Mouse (Mus musculus) midbrain, embryonic 16.5 days (tissue): ENCODE measurements around the gene Lat. TPM values are rescaled to one million over a fixed set of nuclear protein-coding genes. Genes with fewer than 3 reads are reported as not detected.
"Not testable (repeated sequence)": the region's sequence is repeated elsewhere in the genome, so short reads cannot be mapped to it uniquely, and the experiment has no call there.

Source experiments
- ATAC-seq: fragments of 200-750 bp; cut with Nextera tagmentation; 2 replicates; pipeline ENCODE4 v1.8.0; 2017; ENCODE audit warnings: moderate TSS enrichment
- H3K27ac ChIP-seq: fragments of 300-500 bp; sonication (generic); 2 replicates; pipeline ENCODE4 v1.5.1; 2014; ENCODE audit warnings: mild to moderate bottlenecking, low read length, mixed read lengths
- H3K27me3 ChIP-seq: fragments of 300-500 bp; sonication (generic); 2 replicates; pipeline ENCODE4 v1.6.1; 2014; ENCODE audit warnings: low read depth, low read length, mixed read lengths; ENCODE audit not compliant: control insufficient read depth, insufficient read depth
- H3K36me3 ChIP-seq: fragments of 300-500 bp; sonication (generic); 2 replicates; pipeline ENCODE4 v1.6.1; 2014; ENCODE audit warnings: mild to moderate bottlenecking, low read length, moderate library complexity, mixed read lengths; ENCODE audit not compliant: control insufficient read depth, insufficient read depth
- H3K4me1 ChIP-seq: fragments of 300-500 bp; sonication (generic); 2 replicates; pipeline ENCODE4 v1.6.1; 2014; ENCODE audit warnings: mild to moderate bottlenecking, low read length, mixed read lengths; ENCODE audit not compliant: control insufficient read depth, insufficient read depth
- H3K4me2 ChIP-seq: fragments of 300-500 bp; sonication (generic); 2 replicates; pipeline ENCODE4 v1.6.1; 2014; ENCODE audit warnings: mild to moderate bottlenecking, low read length, mixed read lengths
- H3K4me3 ChIP-seq: fragments of 300-500 bp; sonication (generic); 2 replicates; pipeline ENCODE4 v1.5.1; 2014; ENCODE audit warnings: low read depth, mild to moderate bottlenecking, low read length, moderate library complexity, mixed read lengths
- H3K9ac ChIP-seq: fragments of 300-500 bp; sonication (generic); 2 replicates; pipeline ENCODE4 v1.6.1; 2014; ENCODE audit warnings: low read depth, low read length, mixed read lengths
- H3K9me3 ChIP-seq: fragments of 300-500 bp; sonication (generic); replicated peaks from 2 replicates; pipeline ENCODE4 v1.6.1; 2014; ENCODE audit warnings: mild to moderate bottlenecking, low read length, mixed read lengths; ENCODE audit not compliant: control insufficient read depth, poor library complexity, severe bottlenecking
- WGBS: fragments of 180-500 bp; shearing (Covaris S2); extraction: QIAGEN DNeasy Blood & Tissue Kit; methylation state at CpG from one replicate; pipeline ENCODE4 v1.1.7; 2014; 5-methylcytosine and 5-hydroxymethylcytosine counted together
- polyA plus RNA-seq: library from polyadenylated mRNA; unstranded; fragments of >200 nt; fragmentation: Nextera tagmentation; extraction: Ambion mirVana; gene quantifications from 2 replicates; pipeline ENCODE4 v1.2.1, GENCODE M21; 2015

The Lat gene
- 0.87 and 1.3 TPM in 2 replicates for polyA plus RNA-seq

DNA sequence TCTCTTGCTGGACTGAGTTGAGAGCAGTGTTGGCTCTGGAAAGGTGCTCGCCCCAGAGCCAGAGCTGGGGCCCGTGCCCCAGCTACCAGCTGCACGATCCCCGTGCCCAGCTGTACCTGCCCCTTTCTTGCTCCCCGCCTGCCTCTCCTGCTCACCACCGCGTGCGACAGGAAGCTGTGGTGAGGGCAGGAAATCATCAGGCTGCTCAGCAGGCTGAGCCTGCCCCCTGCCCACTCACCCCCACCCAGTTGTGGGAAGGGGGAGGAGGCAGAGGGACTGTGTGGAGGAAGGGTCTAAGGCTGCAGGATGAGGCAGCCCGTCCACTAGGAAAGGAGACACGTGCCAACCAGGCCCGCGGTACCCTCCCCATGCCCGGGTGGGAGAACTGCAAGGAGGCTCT is at the start of gene Lat:
Gene Lat (minus strand): TSS at position 178 of the 400 bp plus-strand sequence.
- no peak within 1 kb of the TSS for H3K4me2 ChIP-seq
- 82% methylated on average over 13 of the region's 13 CpGs for WGBS
- no peak within 1 kb of the TSS for H3K4me3 ChIP-seq
- no peaks in the 10 kb centered on the region for H3K27me3 ChIP-seq
- H3K4me1 ChIP-seq = no peaks in the 10 kb centered on the region
- H3K9me3 ChIP-seq = no peaks in the 10 kb centered on the region
- H3K36me3 ChIP-seq = peaks cover 35% of the 10 kb centered on the region
- ATAC-seq = no peak
- H3K9ac ChIP-seq = no peak within 1 kb of the TSS
- no peak within 1 kb of the TSS for H3K27ac ChIP-seq

GRCm38 (mm10) chr7:126418496-126418895 is 49.1 kb upstream of the Lat start:
- Histone ChIP-seq H3K27ac (no peak overlapping the region), H3K9ac (no peak overlapping the region), H3K4me3 (no peak overlapping the region), H3K4me2 (no peak overlapping the region), H3K4me1 (no peaks in the 10 kb centered on the region), H3K27me3 (0 out of 2 replicates have a peak, but pooled peaks cover 2% of the 10 kb centered on the region), H3K9me3 (no peaks in the 10 kb centered on the region), H3K36me3 (no peaks in the 10 kb centered on the region)
- WGBS = 69% methylated on average over 3 of the region's 3 CpGs
- no peak for ATAC-seq

DNA sequence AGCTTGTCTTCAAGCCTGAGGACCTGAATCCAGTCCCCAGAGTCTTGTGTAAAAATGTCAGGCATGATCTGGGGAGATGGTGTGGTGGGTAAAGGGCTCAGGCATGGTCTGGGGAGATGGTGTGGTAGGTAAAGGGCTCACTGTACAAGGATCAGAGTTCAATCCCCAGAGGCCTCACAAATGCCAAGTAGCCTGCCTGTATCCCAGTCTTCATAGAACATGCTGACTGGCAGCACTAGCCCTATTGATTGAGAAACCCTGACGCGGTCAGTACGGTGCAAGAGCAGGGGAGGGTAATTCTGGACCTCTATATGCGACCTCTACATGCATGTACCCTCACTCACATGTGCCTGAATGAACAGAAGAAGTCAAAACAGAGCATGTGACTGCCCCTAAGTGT is 48.2 kb upstream of the Lat start:
- no peaks in the 10 kb centered on the region for H3K36me3 ChIP-seq
- WGBS = 75% methylated on average over 4 of the region's 4 CpGs
- H3K4me3 ChIP-seq = no peak overlapping the region
- H3K27ac ChIP-seq = no peak overlapping the region
- no peaks in the 10 kb centered on the region for H3K9me3 ChIP-seq
- no peaks in the 10 kb centered on the region for H3K4me1 ChIP-seq
- 0 out of 2 replicates have a peak, but pooled peaks cover 2% of the 10 kb centered on the region for H3K27me3 ChIP-seq
- no peak overlapping the region for H3K9ac ChIP-seq
- no peak for ATAC-seq
- H3K4me2 ChIP-seq = no peak overlapping the region

- Histone ChIP-seq H3K27me3 (0 out of 2 replicates have a peak, but pooled peaks cover 2% of the 10 kb centered on the region), H3K27ac (no peak overlapping the region), H3K4me1 (no peaks in the 10 kb centered on the region), H3K4me3 (no peak overlapping the region), H3K36me3 (no peaks in the 10 kb centered on the region), H3K9ac (no peak overlapping the region), H3K4me2 (no peak overlapping the region), H3K9me3 (no peaks in the 10 kb centered on the region)
- no peak for ATAC-seq
- 8% methylated on average over 8 of the region's 8 CpGs for WGBS
Observed at GRCm38 (mm10) chr7:126417045-126417444, 47.7 kb upstream of the Lat start.

GRCm38 (mm10) chr7:126416615-126417014 is 47.2 kb upstream of the Lat start:
- no peak for ATAC-seq
- H3K4me3 ChIP-seq = no peak overlapping the region

GRCm38 (mm10) chr7:126414725-126415124 is 45.4 kb upstream of the Lat start, which contains the start of gene Cd19:
TSS of gene Cd19 (minus strand) at chr7:126414889.
- Histone ChIP-seq H3K4me3 (no peak within 1 kb of the TSS), H3K4me1 (no peaks in the 10 kb centered on the region), H3K9ac (no peak within 1 kb of the TSS), H3K9me3 (no peaks in the 10 kb centered on the region), H3K36me3 (no peaks in the 10 kb centered on the region), H3K27ac (no peak within 1 kb of the TSS), H3K27me3 (0 out of 2 replicates have a peak, but pooled peaks cover 2% of the 10 kb centered on the region), H3K4me2 (no peak within 1 kb of the TSS)
- ATAC-seq = no peak
- WGBS = 92% methylated on average over 6 of the region's 6 CpGs

More at GRCm38 (mm10) chr7:126416615-126417014, 47.2 kb upstream of the Lat start:
- WGBS = 43% methylated on average over 2 of the region's 2 CpGs
- Histone ChIP-seq H3K9me3 (no peaks in the 10 kb centered on the region), H3K27ac (no peak overlapping the region), H3K9ac (no peak overlapping the region), H3K36me3 (no peaks in the 10 kb centered on the region), H3K27me3 (0 out of 2 replicates have a peak, but pooled peaks cover 2% of the 10 kb centered on the region), H3K4me2 (no peak overlapping the region), H3K4me1 (no peaks in the 10 kb centered on the region)

DNA sequence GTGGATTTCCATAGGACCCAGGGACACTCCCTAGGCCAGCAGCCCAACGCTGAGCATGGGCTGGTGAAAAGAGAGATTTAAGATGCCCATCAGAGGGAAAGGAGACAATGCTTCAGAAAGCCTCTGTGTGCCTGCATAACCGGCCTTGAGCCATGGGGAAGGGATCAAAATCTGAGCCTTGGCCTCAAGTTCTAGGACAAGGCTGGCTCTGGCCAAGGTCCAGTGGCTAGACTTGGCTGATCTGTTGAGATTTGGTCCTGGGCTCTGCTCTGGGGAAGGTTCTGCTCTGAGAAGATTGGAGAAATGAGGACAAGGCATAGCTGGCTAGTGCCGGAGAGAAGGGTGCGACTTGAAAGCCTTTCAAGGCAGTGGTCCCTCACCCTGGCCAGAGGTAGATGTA is 41.7 kb upstream of the Lat start:
- H3K4me1 ChIP-seq = no peaks in the 10 kb centered on the region

GRCm38 (mm10) chr7:126408686-126409085 is 39.3 kb upstream of the Lat start:
- Histone ChIP-seq H3K4me3 (no peak overlapping the region), H3K36me3 (no peaks in the 10 kb centered on the region), H3K4me2 (no peak overlapping the region), H3K27ac (no peak overlapping the region), H3K4me1 (no peaks in the 10 kb centered on the region), H3K27me3 (no peaks in the 10 kb centered on the region), H3K9ac (no peak overlapping the region), H3K9me3 (no peaks in the 10 kb centered on the region)
- WGBS = 94% methylated on average over 2 of the region's 2 CpGs
- ATAC-seq = no peak

More for the DNA sequence above, 41.7 kb upstream of the Lat start:
- no peaks in the 10 kb centered on the region for H3K36me3 ChIP-seq
- H3K9ac ChIP-seq = no peak overlapping the region
- H3K4me3 ChIP-seq = no peak overlapping the region
- H3K4me2 ChIP-seq = no peak overlapping the region
- no peaks in the 10 kb centered on the region for H3K9me3 ChIP-seq
- H3K27ac ChIP-seq = no peak overlapping the region
- 83% methylated on average over 4 of the region's 4 CpGs for whole genome bisulfite sequencing
- no peak for ATAC-seq
- 0 out of 2 replicates have a peak, but pooled peaks cover 2% of the 10 kb centered on the region for H3K27me3 ChIP-seq

- not testable (repeated sequence) for ATAC-seq, H3K27ac ChIP-seq, H3K9ac ChIP-seq, H3K4me3 ChIP-seq, H3K4me2 ChIP-seq, H3K36me3 ChIP-seq, H3K27me3 ChIP-seq, H3K9me3 ChIP-seq, H3K4me1 ChIP-seq
- 87% methylated on average over 7 of the region's 8 CpGs for WGBS
Observed at GRCm38 (mm10) chr7:126402518-126402917, 33.1 kb upstream of the Lat start.
